ENCODE assay signal across 14 mouse cellular contexts in the genomic region with DNA sequence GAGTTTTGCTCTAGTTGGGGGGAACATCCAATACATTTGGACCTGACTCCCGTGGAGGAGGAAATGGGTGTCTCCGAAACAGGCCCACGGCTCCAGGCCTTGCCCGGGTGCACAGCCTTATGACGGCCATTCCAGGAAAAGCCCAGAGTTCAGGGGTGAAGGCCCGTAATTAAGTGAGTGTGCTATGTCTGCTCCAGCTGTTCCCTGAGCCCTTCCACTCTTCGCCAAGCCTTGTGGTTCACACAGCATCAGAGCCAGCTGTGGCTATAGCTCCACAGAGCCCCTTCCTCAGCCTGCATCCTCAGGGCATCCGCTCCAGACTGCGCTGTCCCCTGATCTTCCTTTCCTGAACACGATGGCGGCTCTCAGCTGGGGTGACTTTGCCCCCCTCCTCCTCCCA.
A peak's percentile ranks its signal among the peaks of the same experiment; 100 is the strongest.
DNase-seq lines count a peak whose midpoint lies in the region; ATAC-seq and TF ChIP-seq lines count a peak whose summit lies in the region.
"Had no signal": no experiment of that assay in that cellular context is flagged by ENCODE, and none has a peak within 500 bp of the region (broad histone marks: within the 10 kb centered on the region; RNA-seq: fewer than 3 reads in every experiment).

No protein-coding gene starts in this region.

- H3K36me3 ChIP-seq in lung, embryonic 16.5 days (ENCODE audit: control insufficient read depth, insufficient read depth, low read length), result no peaks in the 10 kb centered on the region
- H3K36me3 ChIP-seq: liver, embryonic 13.5 days had no signal

- peak overlapping the region; percentile 57 for H3K27ac ChIP-seq in lung, embryonic 16.5 days (ENCODE audit: low read length)
- no peak overlapping the region for H3K27ac ChIP-seq in left cerebral cortex, adult 2 months
- H3K27ac ChIP-seq: liver, embryonic 13.5 days had no signal

- H3K9me3 ChIP-seq in lung, embryonic 16.5 days (ENCODE audit: control insufficient read depth, low read length), result no peaks in the 10 kb centered on the region
- H3K9me3 ChIP-seq: liver, embryonic 13.5 days had no signal

- H3K9ac ChIP-seq in lung, embryonic 16.5 days (ENCODE audit: low read length), result no peak overlapping the region
- H3K9ac ChIP-seq: liver, embryonic 13.5 days had no signal

- no peaks in the 10 kb centered on the region for H3K27me3 ChIP-seq in lung, embryonic 16.5 days (ENCODE audit: control insufficient read depth, insufficient read depth, low read depth, low read length)

- WGBS in lung, embryonic 16.5 days, result 37% methylated on average over 11 of the region's 11 CpGs

- no peak overlapping the region for H3K4me2 ChIP-seq in lung, embryonic 16.5 days (ENCODE audit: low read depth, low read length)
- H3K4me2 ChIP-seq: heart, embryonic 11.5 days; liver, embryonic 13.5 days had no signal

- peak; percentile 48 to 56 for DNase-seq in kidney, postnatal 4 days
- no peak for DNase-seq in kidney, adult 8-10 months
- peak; percentile 45 for DNase-seq in thymus, postnatal 0 days (ENCODE audit: low spot score)
- no peak for DNase-seq in thymus, postnatal 25 days
- no peak for DNase-seq in left cerebral cortex, adult 2 months (ENCODE audit: extremely low spot score in 1 of 2, low spot score in 2 of 2)
- no peak for DNase-seq in heart, adult 9 months (ENCODE audit: low spot score in 2 of 2)
- DNase-seq: adrenal gland, postnatal 25 days; cerebellum, adult 9-11 months; gastrocnemius, postnatal 25 days; liver, embryonic 13.5 days had no signal

- intact Hi-C loops in left cerebral cortex, adult 2 months (cut with DNase I), result no loop called here

- no peak overlapping the region for H3K4me3 ChIP-seq in lung, embryonic 16.5 days (ENCODE audit: low read length)
- no peak overlapping the region for H3K4me3 ChIP-seq in left cerebral cortex, adult 2 months
- H3K4me3 ChIP-seq: erythroblast, embryonic 14.5 days; liver, embryonic 13.5 days had no signal

- peak; percentile 93 for ATAC-seq in lung, embryonic 16.5 days (ENCODE audit: low read depth)
- ATAC-seq: hindbrain, embryonic 16.5 days had no signal

- TF ChIP-seq CTCF in left cerebral cortex, adult 2 months (IDR thresholded peaks at IDR 0.05), result no peak

- peaks cover 26% of the 10 kb centered on the region for H3K4me1 ChIP-seq in lung, embryonic 16.5 days (replicated peaks; ENCODE audit: control insufficient read depth, insufficient read depth, low read length)
- H3K4me1 ChIP-seq: liver, embryonic 13.5 days had no signal

Comparison
In these comparisons a context has a peak if more than half of its experiments do, and no peak if none do; other contexts are left out.
1. DNase-seq: peak in kidney, postnatal 4 days (2 of 2) and thymus, postnatal 0 days (single experiment); none in kidney, adult 8-10 months (0 of 2), thymus, postnatal 25 days (single experiment), left cerebral cortex, adult 2 months (0 of 2) and heart, adult 9 months (0 of 2).